10 mouse cellular contexts compared by ENCODE assay signal in genomic region chr11:34681790-34682189, GRCm38 (mm10).
A peak's percentile ranks its signal among the peaks of the same experiment; 100 is the strongest.
DNase-seq lines count a peak whose midpoint lies in the region; ATAC-seq and TF ChIP-seq lines count a peak whose summit lies in the region.
"Had no signal": no experiment of that assay in that cellular context is flagged by ENCODE, and none has a peak within 500 bp of the region (broad histone marks: within the 10 kb centered on the region; RNA-seq: fewer than 3 reads in every experiment).

No protein-coding gene starts in this region.

- H3K9ac ChIP-seq in forebrain, embryonic 11.5 days (ENCODE audit: low read length), result no peak overlapping the region
- no peak overlapping the region for H3K9ac ChIP-seq in midbrain, postnatal 0 days (replicated peaks; ENCODE audit: low read length, poor library complexity, severe bottlenecking)
- no peak overlapping the region for H3K9ac ChIP-seq in midbrain, embryonic 13.5 days (replicated peaks)
- H3K9ac ChIP-seq in stomach, embryonic 14.5 days (replicated peaks; ENCODE audit: low read depth, low read length), result no peak overlapping the region
- H3K9ac ChIP-seq: lung, embryonic 15.5 days had no signal

- no peak overlapping the region for H3K4me3 ChIP-seq in forebrain, embryonic 11.5 days (ENCODE audit: low read depth, low read length)
- no peak overlapping the region for H3K4me3 ChIP-seq in forebrain, embryonic 10.5 days
- no peak overlapping the region for H3K4me3 ChIP-seq in midbrain, postnatal 0 days (ENCODE audit: low read depth, low read length)
- H3K4me3 ChIP-seq in midbrain, embryonic 13.5 days (replicated peaks), result no peak overlapping the region
- no peak overlapping the region for H3K4me3 ChIP-seq in stomach, embryonic 14.5 days (ENCODE audit: low read depth, low read length)
- H3K4me3 ChIP-seq: heart, adult 2 months; lung, embryonic 15.5 days had no signal

- no peaks in the 10 kb centered on the region for H3K4me1 ChIP-seq in forebrain, embryonic 11.5 days (replicated peaks; ENCODE audit: control insufficient read depth, insufficient read depth, low read length)
- H3K4me1 ChIP-seq in forebrain, embryonic 10.5 days, result no peaks in the 10 kb centered on the region
- no peaks in the 10 kb centered on the region for H3K4me1 ChIP-seq in midbrain, postnatal 0 days (ENCODE audit: insufficient read depth, low read length)
- H3K4me1 ChIP-seq in midbrain, embryonic 13.5 days (replicated peaks), result no peaks in the 10 kb centered on the region
- H3K4me1 ChIP-seq in stomach, embryonic 14.5 days (ENCODE audit: control insufficient read depth, insufficient read depth, low read length), result no peaks in the 10 kb centered on the region
- H3K4me1 ChIP-seq: lung, embryonic 15.5 days had no signal

- WGBS in forebrain, embryonic 11.5 days, result 54% methylated on average over 8 of the region's 8 CpGs
- WGBS in forebrain, embryonic 10.5 days, result 52% methylated on average over 8 of the region's 8 CpGs
- 55% methylated on average over 8 of the region's 8 CpGs for WGBS in midbrain, postnatal 0 days
- WGBS in midbrain, embryonic 13.5 days, result 49% methylated on average over 8 of the region's 8 CpGs
- WGBS in stomach, embryonic 14.5 days, result 54% methylated on average over 8 of the region's 8 CpGs

- peak; percentile 42; the same call in 1 of the 2 replicates for ATAC-seq in forebrain, embryonic 11.5 days (replicated peaks; ENCODE audit: low FRiP score)
- ATAC-seq in midbrain, postnatal 0 days (ENCODE audit: low FRiP score), result no peak
- no peak for ATAC-seq in midbrain, embryonic 13.5 days
- peak; percentile 62 to 77 for ATAC-seq in hematopoietic stem cell, adult 5-6 weeks (replicated peaks in 1 of 2; ENCODE audit: insufficient read depth in 1 of 2, low FRiP score in 2 of 2, low TSS enrichment in 1 of 2, low read depth in 1 of 2, poor library complexity in 2 of 2, severe bottlenecking in 2 of 2)
- ATAC-seq in stomach, embryonic 14.5 days (ENCODE audit: insufficient number of reproducible peaks, insufficient read depth, low FRiP score, low read depth), result peak; percentile 69; the same call in 1 of the 2 replicates

- no peaks in the 10 kb centered on the region for H3K27me3 ChIP-seq in forebrain, embryonic 11.5 days (ENCODE audit: control insufficient read depth, insufficient read depth, low read length)
- no peaks in the 10 kb centered on the region for H3K27me3 ChIP-seq in forebrain, embryonic 10.5 days (ENCODE audit: poor library complexity, severe bottlenecking)
- H3K27me3 ChIP-seq in midbrain, postnatal 0 days (ENCODE audit: insufficient read depth, low read length), result no peaks in the 10 kb centered on the region
- no peaks in the 10 kb centered on the region for H3K27me3 ChIP-seq in midbrain, embryonic 13.5 days
- no peaks in the 10 kb centered on the region for H3K27me3 ChIP-seq in stomach, embryonic 14.5 days (ENCODE audit: control insufficient read depth, insufficient read depth, low read length)
- H3K27me3 ChIP-seq: lung, embryonic 15.5 days had no signal

- no peak overlapping the region for H3K27ac ChIP-seq in forebrain, embryonic 11.5 days (ENCODE audit: low read depth, low read length)
- no peak overlapping the region for H3K27ac ChIP-seq in forebrain, embryonic 10.5 days
- no peak overlapping the region for H3K27ac ChIP-seq in midbrain, postnatal 0 days (ENCODE audit: low read depth, low read length)
- H3K27ac ChIP-seq in midbrain, embryonic 13.5 days, result no peak overlapping the region
- H3K27ac ChIP-seq in stomach, embryonic 14.5 days (ENCODE audit: low read length), result no peak overlapping the region
- H3K27ac ChIP-seq: heart, adult 2 months; lung, embryonic 15.5 days had no signal

- DNase-seq in forebrain, embryonic 11.5 days (ENCODE audit: low spot score), result no peak
- no peak for DNase-seq in forebrain, embryonic 10.5 days (ENCODE audit: extremely low spot score, low spot score)
- DNase-seq in midbrain, postnatal 0 days (ENCODE audit: low spot score), result peak; percentile 57
- DNase-seq in urinary bladder, postnatal 25 days (ENCODE audit: low spot score), result no peak
- no peak for DNase-seq in gastrocnemius, postnatal 10 days
- DNase-seq: heart, adult 2 months had no signal

- TF ChIP-seq CTCF in midbrain, postnatal 0 days (IDR thresholded peaks at IDR 0.05), result no peak

- H3K4me2 ChIP-seq in forebrain, embryonic 11.5 days (ENCODE audit: low read depth, low read length, severe bottlenecking), result no peak overlapping the region
- no peak overlapping the region for H3K4me2 ChIP-seq in midbrain, postnatal 0 days (ENCODE audit: low read depth, low read length, poor library complexity, severe bottlenecking)
- H3K4me2 ChIP-seq in midbrain, embryonic 13.5 days (replicated peaks), result no peak overlapping the region
- no peak overlapping the region for H3K4me2 ChIP-seq in stomach, embryonic 14.5 days (replicated peaks; ENCODE audit: low read depth, low read length)
- H3K4me2 ChIP-seq: lung, embryonic 15.5 days had no signal

- no peaks in the 10 kb centered on the region for H3K9me3 ChIP-seq in forebrain, embryonic 11.5 days (ENCODE audit: control insufficient read depth, low read length)
- H3K9me3 ChIP-seq in forebrain, embryonic 10.5 days, result 0 out of 2 replicates have a peak, but pooled peaks cover 3% of the 10 kb centered on the region
- H3K9me3 ChIP-seq in midbrain, postnatal 0 days (ENCODE audit: low read length), result no peaks in the 10 kb centered on the region
- no peaks in the 10 kb centered on the region for H3K9me3 ChIP-seq in midbrain, embryonic 13.5 days
- peaks cover 6% of the 10 kb centered on the region; the same call in 1 of the 2 replicates for H3K9me3 ChIP-seq in stomach, embryonic 14.5 days (ENCODE audit: control insufficient read depth, low read depth, low read length)
- H3K9me3 ChIP-seq: lung, embryonic 15.5 days had no signal

- no peaks in the 10 kb centered on the region for H3K36me3 ChIP-seq in forebrain, embryonic 11.5 days (ENCODE audit: control insufficient read depth, insufficient read depth, low read length)
- H3K36me3 ChIP-seq in forebrain, embryonic 10.5 days (replicated peaks), result no peaks in the 10 kb centered on the region
- no peaks in the 10 kb centered on the region for H3K36me3 ChIP-seq in midbrain, postnatal 0 days (ENCODE audit: insufficient read depth, low read length)
- no peaks in the 10 kb centered on the region for H3K36me3 ChIP-seq in midbrain, embryonic 13.5 days
- H3K36me3 ChIP-seq in stomach, embryonic 14.5 days (ENCODE audit: control insufficient read depth, insufficient read depth, low read length), result no peaks in the 10 kb centered on the region
- H3K36me3 ChIP-seq: lung, embryonic 15.5 days had no signal

Comparison
In these comparisons a context has a peak if more than half of its experiments do, and no peak if none do; other contexts are left out.
1. ATAC-seq: peak in forebrain, embryonic 11.5 days (single experiment), hematopoietic stem cell, adult 5-6 weeks (2 of 2) and stomach, embryonic 14.5 days (single experiment); none in midbrain, postnatal 0 days (single experiment) and midbrain, embryonic 13.5 days (single experiment).